Mouse (Mus musculus) ES-Bruce4 (cell line): ENCODE results near the gene Lce3d. TPM values are rescaled to one million over a fixed set of nuclear protein-coding genes. Genes with fewer than 3 reads are reported as not detected.

ENCODE experiments used
- H3K27ac ChIP-seq: 2 replicates; pipeline ENCODE4 v1.5.1; 2012; ENCODE audit warnings: low read length, inconsistent platforms; ENCODE audit not compliant: insufficient read depth
- H3K27me3 ChIP-seq: 2 replicates; pipeline ENCODE4 v1.6.1; 2012; ENCODE audit warnings: mild to moderate bottlenecking, low read length, inconsistent platforms; ENCODE audit not compliant: control insufficient read depth, poor library complexity, insufficient read depth, severe bottlenecking
- H3K36me3 ChIP-seq: 2 replicates; pipeline ENCODE4 v1.6.1; 2012; ENCODE audit warnings: inconsistent platforms, mild to moderate bottlenecking, low read length, moderate library complexity; ENCODE audit not compliant: control insufficient read depth, poor library complexity, insufficient read depth, severe bottlenecking
- H3K4me1 ChIP-seq: one replicate; pipeline ENCODE4 v1.8.1; 2011; ENCODE audit warnings: low read length; ENCODE audit not compliant: control insufficient read depth, insufficient read depth
- H3K4me3 ChIP-seq: 2 replicates; pipeline ENCODE4 v1.5.1; 2011; ENCODE audit warnings: low read depth, mild to moderate bottlenecking, low read length
- H3K9ac ChIP-seq: 2 replicates; pipeline ENCODE4 v1.6.1; 2012; ENCODE audit warnings: low read depth, mild to moderate bottlenecking, inconsistent platforms; ENCODE audit not compliant: poor library complexity, severe bottlenecking
- H3K9me3 ChIP-seq: replicated peaks from 2 replicates; pipeline ENCODE4 v1.6.1; 2012; ENCODE audit warnings: mild to moderate bottlenecking, low read length, inconsistent platforms; ENCODE audit not compliant: control insufficient read depth, poor library complexity, insufficient read depth, severe bottlenecking
- CTCF ChIP-seq: IDR thresholded peaks from one replicate; pipeline ENCODE4 v1.8.1; 2011; ENCODE audit warnings: low read depth, low read length
- EP300 ChIP-seq: IDR thresholded peaks from 2 replicates; pipeline ENCODE4 v1.6.1; 2011; ENCODE audit warnings: low read depth, low read length; ENCODE audit not compliant: insufficient read depth
- POLR2A ChIP-seq: IDR thresholded peaks from one replicate; pipeline ENCODE4 v1.8.1; 2011; ENCODE audit warnings: low read length; ENCODE audit not compliant: insufficient read depth
- polyA plus RNA-seq: library from polyadenylated mRNA; stranded (reverse); fragments of >200 nt; gene quantifications from 2 replicates; pipeline ENCODE4 v1.2.4, GENCODE M21; 2011; ENCODE audit warnings: low read depth; ENCODE audit not compliant: missing spikeins, insufficient read depth, insufficient read length

The Lce3d gene
- not detected in 2 replicates for polyA plus RNA-seq

DNA sequence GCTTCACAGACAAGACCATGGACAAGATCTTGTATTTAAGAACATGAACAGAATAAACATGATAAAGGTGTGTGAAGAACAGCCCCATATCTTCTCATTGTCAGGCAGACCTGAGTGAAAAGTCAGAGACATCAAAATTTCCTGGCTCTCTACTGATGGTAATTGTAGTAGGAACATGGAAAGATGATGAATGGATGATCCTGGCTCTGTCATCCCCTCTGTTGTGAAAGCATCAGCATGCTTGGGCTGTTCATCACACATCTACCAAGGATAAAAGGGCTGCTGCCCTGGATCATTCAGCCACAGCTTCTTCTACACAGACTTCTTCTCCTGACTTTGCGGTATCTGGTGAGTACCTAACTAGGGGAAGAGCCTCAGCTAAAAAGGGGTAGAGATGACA is at the start of gene Lce3d:
Lce3d (plus strand) TSS at position 301 of the 400 bp plus-strand sequence.
- no peak within 1 kb of the TSS for H3K27ac ChIP-seq
- H3K9me3 ChIP-seq: no peaks in the 10 kb centered on the region
- no peaks in the 10 kb centered on the region for H3K36me3 ChIP-seq
- H3K27me3 ChIP-seq: no peaks in the 10 kb centered on the region
- H3K4me1 ChIP-seq: no peaks in the 10 kb centered on the region
- no peak within 1 kb of the TSS for H3K9ac ChIP-seq
- TF ChIP-seq EP300 (no peak), POLR2A (no peak), CTCF (no peak)
- H3K4me3 ChIP-seq: no peak within 1 kb of the TSS

DNA sequence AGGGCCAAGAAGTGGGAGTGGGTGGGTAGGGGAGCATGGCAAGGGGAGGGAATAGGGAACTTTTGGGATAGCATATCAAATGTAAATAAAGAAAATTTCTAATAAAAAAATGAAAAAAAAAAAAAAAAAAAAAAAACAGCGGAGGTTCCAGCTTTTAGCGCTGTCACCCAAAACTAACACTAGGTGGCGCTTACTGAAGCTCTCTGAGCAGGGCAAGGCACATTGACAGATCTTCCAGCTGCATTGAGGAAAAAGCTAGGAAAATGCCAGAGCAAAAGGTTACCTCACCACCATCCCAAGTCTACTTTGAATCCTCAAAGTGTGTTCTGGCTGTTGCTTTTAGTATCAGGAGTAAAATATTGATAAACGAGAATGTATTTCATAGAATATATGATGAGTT is 49.6 kb upstream of the Lce3d start:
- Histone ChIP-seq H3K9me3 (no peaks in the 10 kb centered on the region), H3K4me3 (no peak overlapping the region), H3K27me3 (no peaks in the 10 kb centered on the region), H3K36me3 (no peaks in the 10 kb centered on the region), H3K4me1 (no peaks in the 10 kb centered on the region), H3K9ac (no peak overlapping the region), H3K27ac (no peak overlapping the region)
- TF ChIP-seq CTCF (peak; percentile 41), POLR2A (no peak), EP300 (no peak)

- H3K9me3 ChIP-seq: no peaks in the 10 kb centered on the region
- TF ChIP-seq CTCF (peak; percentile 14), EP300 (no peak)
- H3K4me1 ChIP-seq: no peaks in the 10 kb centered on the region
- H3K9ac ChIP-seq: no peak overlapping the region
- no peak overlapping the region for H3K4me3 ChIP-seq
- no peaks in the 10 kb centered on the region for H3K36me3 ChIP-seq
- H3K27ac ChIP-seq: no peak overlapping the region
- no peaks in the 10 kb centered on the region; the same call in 1 of the 2 replicates for H3K27me3 ChIP-seq
Observed at GRCm38 (mm10) chr3:92920364-92920763, 36.8 kb upstream of the Lce3d start.

DNA sequence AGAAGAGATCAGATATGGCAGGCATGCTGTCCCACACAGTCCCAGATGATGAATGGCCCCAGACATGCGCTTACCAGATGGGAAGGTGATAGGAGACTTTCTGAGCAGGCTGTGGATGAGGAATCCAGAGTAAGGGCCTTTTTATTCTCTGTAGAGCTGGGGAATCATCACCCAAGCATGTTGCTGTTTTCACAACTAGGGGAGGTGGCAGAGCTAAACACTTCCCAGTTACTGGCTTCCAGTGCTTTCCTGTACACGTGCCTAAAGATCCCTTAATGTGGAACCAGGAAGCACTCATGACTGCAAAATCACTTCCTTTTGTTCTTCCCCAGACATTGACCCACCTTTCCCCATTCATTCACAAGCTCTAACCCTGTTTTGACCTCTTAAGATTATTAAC is 31.1 kb upstream of the Lce3d start, which contains the start of gene Lce3a:
Lce3a (minus strand) TSS at position 101 of the 400 bp plus-strand sequence.
- Histone ChIP-seq H3K9ac (no peak within 1 kb of the TSS), H3K27me3 (no peaks in the 10 kb centered on the region), H3K36me3 (no peaks in the 10 kb centered on the region), H3K4me3 (no peak within 1 kb of the TSS), H3K4me1 (no peaks in the 10 kb centered on the region), H3K27ac (no peak within 1 kb of the TSS), H3K9me3 (no peaks in the 10 kb centered on the region)
- TF ChIP-seq POLR2A (no peak), EP300 (no peak), CTCF (no peak)

DNA sequence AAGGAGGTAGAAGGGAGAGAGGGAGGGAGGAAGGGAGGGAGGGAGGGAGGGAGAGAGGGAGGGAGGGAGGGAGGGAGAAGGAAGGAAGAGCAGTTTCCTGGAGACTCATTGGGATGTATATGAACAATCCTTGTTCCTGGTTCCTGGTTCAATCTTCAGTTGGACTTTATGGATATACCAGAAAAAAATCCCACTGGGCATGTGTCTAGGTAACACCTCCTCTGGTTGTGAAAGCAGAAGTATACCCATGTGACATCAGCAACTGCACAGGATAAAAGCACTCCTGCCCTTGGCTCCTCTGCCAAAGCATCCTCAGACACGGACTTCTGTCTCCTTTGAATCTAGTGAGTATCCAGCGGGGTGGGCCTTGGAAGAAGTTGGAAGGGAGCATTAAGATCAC is 24.5 kb upstream of the Lce3d start, which contains the start of gene Lce3b:
Lce3b (plus strand) TSS at position 301 of the 400 bp plus-strand sequence.
- H3K9ac ChIP-seq: no peak within 1 kb of the TSS
- H3K36me3 ChIP-seq: no peaks in the 10 kb centered on the region
- H3K27ac ChIP-seq: no peak within 1 kb of the TSS
- H3K9me3 ChIP-seq: no peaks in the 10 kb centered on the region
- no peaks in the 10 kb centered on the region for H3K4me1 ChIP-seq
- H3K27me3 ChIP-seq: no peaks in the 10 kb centered on the region; the same call in 1 of the 2 replicates
- TF ChIP-seq EP300 (no peak), POLR2A (no peak), CTCF (no peak)
- no peak within 1 kb of the TSS for H3K4me3 ChIP-seq

DNA sequence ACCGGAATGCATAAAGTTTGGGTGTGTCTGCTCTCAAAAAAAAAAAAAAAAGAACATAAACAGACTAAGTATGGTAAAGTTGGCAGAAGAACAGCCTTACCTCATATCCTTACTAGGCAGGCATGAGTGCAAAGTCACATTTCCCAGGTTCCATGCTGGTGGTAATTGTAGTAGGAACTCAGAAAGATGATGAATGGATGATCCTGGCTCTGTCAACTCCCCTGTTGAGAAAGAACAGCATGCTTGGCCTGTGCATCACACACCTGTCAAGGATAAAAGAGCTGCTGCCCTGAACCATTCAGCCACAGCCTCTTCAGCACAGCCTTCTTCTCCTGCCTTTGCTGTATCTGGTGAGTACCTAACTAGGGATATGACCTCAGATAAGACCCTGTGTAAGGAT is 13.0 kb upstream of the Lce3d start, which contains the start of gene Lce3c:
Lce3c (plus strand) TSS at position 301 of the 400 bp plus-strand sequence.
- Histone ChIP-seq H3K9me3 (no peaks in the 10 kb centered on the region), H3K4me1 (no peaks in the 10 kb centered on the region), H3K27ac (no peak within 1 kb of the TSS), H3K27me3 (no peaks in the 10 kb centered on the region), H3K9ac (no peak within 1 kb of the TSS), H3K36me3 (no peaks in the 10 kb centered on the region), H3K4me3 (no peak within 1 kb of the TSS)
- TF ChIP-seq POLR2A: no peak
- TF ChIP-seq CTCF: no peak
- TF ChIP-seq EP300: no peak
